Mouse (Mus musculus): ENCODE measurements around the gene Pou2f1. TPM values are rescaled to one million over a fixed set of nuclear protein-coding genes. Genes with fewer than 3 reads are reported as not detected.
A peak's percentile ranks its signal among the peaks of the same experiment; 100 is the strongest.

Gene Pou2f1
- polyA plus RNA-seq, 1 experiment from 2014 or later, result 4.9 TPM

GRCm38 (mm10) chr1:165844466-165844951, 158.0 kb downstream of the Pou2f1 start:
- peak; percentile 34 for DNase-seq (ENCODE audit: low spot score)

DNA sequence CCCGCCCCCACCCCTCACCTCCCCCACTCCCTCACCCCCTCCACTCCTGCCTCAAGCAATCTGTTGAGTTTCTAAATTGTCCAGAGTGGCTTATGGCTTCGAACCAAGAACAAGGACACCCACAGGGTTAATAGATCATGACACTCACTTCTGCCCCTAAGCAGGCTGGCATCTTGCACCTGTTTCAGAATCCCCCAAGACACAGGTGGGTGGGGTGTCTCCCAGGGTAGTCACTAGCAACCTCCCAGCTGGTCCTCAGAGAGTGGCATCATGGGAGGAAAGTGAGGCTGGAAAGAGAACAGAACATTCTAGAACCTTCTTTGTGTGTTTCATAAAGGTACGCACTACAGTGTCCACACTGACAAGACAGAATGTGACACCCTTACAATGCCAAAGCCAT, 158.9 kb downstream of the Pou2f1 start:
- Histone ChIP-seq H3K9me3 (ENCODE audit: control insufficient read depth, low read length) (no peaks in the 10 kb centered on the region), H3K4me2 (replicated peaks; ENCODE audit: low read depth) (no peak overlapping the region), H3K9ac (ENCODE audit: low read length) (no peak overlapping the region), H3K4me1 (replicated peaks; ENCODE audit: control insufficient read depth, insufficient read depth) (no peaks in the 10 kb centered on the region), H3K27me3 (ENCODE audit: control insufficient read depth, insufficient read depth, low read length) (no peaks in the 10 kb centered on the region; the same call in 1 of the 2 replicates), H3K27ac (replicated peaks) (no peak overlapping the region), H3K36me3 (ENCODE audit: control insufficient read depth, insufficient read depth, low read length) (no peaks in the 10 kb centered on the region), H3K4me3 (ENCODE audit: low read depth, low read length) (no peak overlapping the region)
- TF ChIP-seq EP300 (optimal IDR thresholded peaks at IDR 0.05), result no peak
- no peak for TF ChIP-seq CTCF (IDR thresholded peaks at IDR 0.05; ENCODE audit: low read depth)
- DNase-seq (ENCODE audit: low spot score) (no peak), ATAC-seq (ENCODE audit: low FRiP score, low TSS enrichment) (no peak)
- 72% methylated on average over 3 of the region's 3 CpGs for WGBS

More at GRCm38 (mm10) chr1:165844466-165844951, 158.0 kb downstream of the Pou2f1 start:
- no peaks in the 10 kb centered on the region for H3K9me3 ChIP-seq (ENCODE audit: control insufficient read depth, low read length)
- H3K4me2 ChIP-seq (replicated peaks; ENCODE audit: low read depth), result peak overlapping the region; percentile 99
- no peaks in the 10 kb centered on the region; the same call in 1 of the 2 replicates for H3K27me3 ChIP-seq (ENCODE audit: control insufficient read depth, insufficient read depth, low read length)
- TF ChIP-seq EP300 (optimal IDR thresholded peaks at IDR 0.05) (no peak), CTCF (IDR thresholded peaks at IDR 0.05; ENCODE audit: low read depth) (no peak)
- H3K27ac ChIP-seq (replicated peaks), result no peak overlapping the region
- 5% methylated on average over 17 of the region's 20 CpGs for WGBS
- no peaks in the 10 kb centered on the region for H3K36me3 ChIP-seq (ENCODE audit: control insufficient read depth, insufficient read depth, low read length)
- H3K9ac ChIP-seq (ENCODE audit: low read length), result peak overlapping the region; percentile 41
- peak overlapping the region; percentile 53 for H3K4me3 ChIP-seq (ENCODE audit: low read depth, low read length)
- H3K4me1 ChIP-seq (replicated peaks; ENCODE audit: control insufficient read depth, insufficient read depth), result no peaks in the 10 kb centered on the region
- ATAC-seq (ENCODE audit: low FRiP score, low TSS enrichment), result peak; percentile 48

DNA sequence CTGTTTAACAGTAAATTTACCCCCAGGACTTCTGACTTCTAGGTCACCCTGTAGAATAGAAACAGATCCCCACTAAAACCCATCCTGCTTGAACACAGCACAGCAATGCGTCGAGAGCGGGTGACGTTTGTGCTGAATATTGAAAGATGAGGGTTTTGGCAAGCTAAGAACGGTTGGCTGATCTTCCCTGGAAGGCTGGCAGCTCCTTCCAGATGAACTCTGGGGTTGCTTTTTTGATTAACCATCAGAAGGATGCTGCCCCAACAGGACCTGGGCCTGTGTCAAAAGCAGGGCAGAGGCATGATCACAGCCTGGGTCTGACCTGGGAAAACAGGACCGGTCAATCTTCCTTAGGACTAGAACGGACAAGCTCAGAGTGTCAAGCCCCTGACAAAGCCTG, 160.3 kb downstream of the Pou2f1 start:
- Histone ChIP-seq H3K27me3 (ENCODE audit: control insufficient read depth, insufficient read depth, low read length) (no peaks in the 10 kb centered on the region; the same call in 1 of the 2 replicates), H3K36me3 (ENCODE audit: control insufficient read depth, insufficient read depth, low read length) (no peaks in the 10 kb centered on the region), H3K4me2 (replicated peaks; ENCODE audit: low read depth) (no peak overlapping the region), H3K4me1 (replicated peaks; ENCODE audit: control insufficient read depth, insufficient read depth) (no peaks in the 10 kb centered on the region), H3K4me3 (ENCODE audit: low read depth, low read length) (no peak overlapping the region), H3K9ac (ENCODE audit: low read length) (no peak overlapping the region), H3K27ac (replicated peaks) (no peak overlapping the region), H3K9me3 (ENCODE audit: control insufficient read depth, low read length) (no peaks in the 10 kb centered on the region)
- 86% methylated on average over 7 of the region's 7 CpGs for WGBS
- DNase-seq (ENCODE audit: low spot score) (no peak), ATAC-seq (ENCODE audit: low FRiP score, low TSS enrichment) (no peak)
- TF ChIP-seq EP300 (optimal IDR thresholded peaks at IDR 0.05) (no peak), CTCF (IDR thresholded peaks at IDR 0.05; ENCODE audit: low read depth) (no peak)

GRCm38 (mm10) chr1:165840548-165841230, 161.8 kb downstream of the Pou2f1 start:
- no peaks in the 10 kb centered on the region; the same call in 1 of the 2 replicates for H3K27me3 ChIP-seq (ENCODE audit: control insufficient read depth, insufficient read depth, low read length)
- H3K4me2 ChIP-seq (replicated peaks; ENCODE audit: low read depth), result peak overlapping the region; percentile 45
- no peak overlapping the region for H3K9ac ChIP-seq (ENCODE audit: low read length)
- WGBS, result 23% methylated on average over 31 of the region's 31 CpGs
- no peaks in the 10 kb centered on the region for H3K36me3 ChIP-seq (ENCODE audit: control insufficient read depth, insufficient read depth, low read length)
- H3K4me1 ChIP-seq (replicated peaks; ENCODE audit: control insufficient read depth, insufficient read depth), result 0 out of 2 replicates have a peak, but pooled peaks cover 3% of the 10 kb centered on the region
- no peaks in the 10 kb centered on the region for H3K9me3 ChIP-seq (ENCODE audit: control insufficient read depth, low read length)
- peak overlapping the region; percentile 21 for H3K4me3 ChIP-seq (ENCODE audit: low read depth, low read length)
- no peak overlapping the region for H3K27ac ChIP-seq (replicated peaks)
- DNase-seq (ENCODE audit: low spot score), result peak; percentile 42
- TF ChIP-seq CTCF (IDR thresholded peaks at IDR 0.05; ENCODE audit: low read depth) (no peak), EP300 (optimal IDR thresholded peaks at IDR 0.05) (no peak)
- 0 out of 2 replicates have a peak, but pooled peaks have one; percentile 33 for ATAC-seq (ENCODE audit: low FRiP score, low TSS enrichment)

DNA sequence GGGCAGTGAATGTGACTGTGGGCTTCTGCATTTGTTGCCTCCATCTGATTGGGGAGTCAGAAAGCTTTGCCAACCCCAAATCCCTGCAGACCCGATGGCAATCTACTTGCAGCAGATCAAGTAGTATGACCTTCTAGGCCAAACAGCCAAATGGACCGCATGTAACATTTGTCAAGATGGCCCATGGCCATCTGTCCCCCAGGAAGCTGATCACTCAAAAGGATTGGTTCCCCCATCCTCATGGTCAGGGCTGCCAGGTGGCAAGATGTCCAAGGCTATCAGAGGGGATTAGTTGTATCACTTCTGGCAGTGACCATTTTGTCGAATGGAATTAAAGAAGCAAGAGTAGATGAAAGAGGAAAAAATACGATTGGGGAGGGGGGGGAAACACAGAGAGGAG, 163.3 kb downstream of the Pou2f1 start:
- ATAC-seq (ENCODE audit: low FRiP score, low TSS enrichment), result no peak
- Histone ChIP-seq H3K4me1 (replicated peaks; ENCODE audit: control insufficient read depth, insufficient read depth) (peaks cover 3% of the 10 kb centered on the region; the same call in 1 of the 2 replicates), H3K27me3 (ENCODE audit: control insufficient read depth, insufficient read depth, low read length) (no peaks in the 10 kb centered on the region; the same call in 1 of the 2 replicates), H3K27ac (replicated peaks) (no peak overlapping the region), H3K9me3 (ENCODE audit: control insufficient read depth, low read length) (no peaks in the 10 kb centered on the region), H3K4me2 (replicated peaks; ENCODE audit: low read depth) (no peak overlapping the region), H3K9ac (ENCODE audit: low read length) (no peak overlapping the region), H3K36me3 (ENCODE audit: control insufficient read depth, insufficient read depth, low read length) (no peaks in the 10 kb centered on the region), H3K4me3 (ENCODE audit: low read depth, low read length) (no peak overlapping the region)
- DNase-seq (ENCODE audit: low spot score), result no peak
- WGBS, result 86% methylated on average over 4 of the region's 4 CpGs
- TF ChIP-seq EP300 (optimal IDR thresholded peaks at IDR 0.05), result no peak

- Histone ChIP-seq H3K27ac (replicated peaks) (no peak overlapping the region), H3K4me2 (replicated peaks; ENCODE audit: low read depth) (no peak overlapping the region), H3K9ac (ENCODE audit: low read length) (no peak overlapping the region), H3K9me3 (ENCODE audit: control insufficient read depth, low read length) (no peaks in the 10 kb centered on the region), H3K36me3 (ENCODE audit: control insufficient read depth, insufficient read depth, low read length) (no peaks in the 10 kb centered on the region), H3K4me1 (replicated peaks; ENCODE audit: control insufficient read depth, insufficient read depth) (peaks cover 3% of the 10 kb centered on the region; the same call in 1 of the 2 replicates), H3K27me3 (ENCODE audit: control insufficient read depth, insufficient read depth, low read length) (no peaks in the 10 kb centered on the region), H3K4me3 (ENCODE audit: low read depth, low read length) (no peak overlapping the region)
- no peak for DNase-seq (ENCODE audit: low spot score)
- no peak for ATAC-seq (ENCODE audit: low FRiP score, low TSS enrichment)
- TF ChIP-seq CTCF (IDR thresholded peaks at IDR 0.05; ENCODE audit: low read depth), result no peak
- TF ChIP-seq EP300 (optimal IDR thresholded peaks at IDR 0.05), result no peak
- 32% methylated on average over 8 of the region's 8 CpGs for WGBS
These were observed 164.9 kb downstream of the Pou2f1 start for GRCm38 (mm10) chr1:165837546-165837945.
